Mouse (Mus musculus): Measurements from ENCODE around the gene Ruvbl2. TPM values are rescaled to one million over a fixed set of nuclear protein-coding genes. Genes with fewer than 3 reads are reported as not detected.
A peak's percentile ranks its signal among the peaks of the same experiment; 100 is the strongest.
"Not testable (repeated sequence)": the region's sequence is repeated elsewhere in the genome, so short reads cannot be mapped to it uniquely, and the experiment has no call there.

Gene Ruvbl2
- polyA plus RNA-seq, 1 experiment from 2014 or later = 115 TPM

GRCm38 (mm10) chr7:45462868-45463267 lies 25.0 kb upstream of the Ruvbl2 start:
- H3K4me1 ChIP-seq (ENCODE audit: control insufficient read depth, insufficient read depth, low read length) = peaks cover 34% of the 10 kb centered on the region
- not testable (repeated sequence) for H3K9ac ChIP-seq (ENCODE audit: low read length); H3K4me2 ChIP-seq (ENCODE audit: low read depth, low read length); H3K4me3 ChIP-seq (replicated peaks; ENCODE audit: low read length); ATAC-seq (ENCODE audit: insufficient read depth, low FRiP score); H3K27me3 ChIP-seq (ENCODE audit: control insufficient read depth, insufficient read depth, low read length); H3K36me3 ChIP-seq (ENCODE audit: control insufficient read depth, insufficient read depth, low read length); H3K9me3 ChIP-seq (replicated peaks; ENCODE audit: control insufficient read depth, low read length); H3K27ac ChIP-seq (ENCODE audit: low read length)
- 77% methylated on average over 4 of the region's 4 CpGs for WGBS

GRCm38 (mm10) chr7:45462325-45462724 lies 24.4 kb upstream of the Ruvbl2 start:
- Histone ChIP-seq H3K4me1 (ENCODE audit: control insufficient read depth, insufficient read depth, low read length) (peaks cover 39% of the 10 kb centered on the region), H3K27me3 (ENCODE audit: control insufficient read depth, insufficient read depth, low read length) (no peaks in the 10 kb centered on the region), H3K36me3 (ENCODE audit: control insufficient read depth, insufficient read depth, low read length) (peaks cover 8% of the 10 kb centered on the region; the same call in 1 of the 2 replicates), H3K9ac (ENCODE audit: low read length) (no peak overlapping the region), H3K4me2 (ENCODE audit: low read depth, low read length) (no peak overlapping the region), H3K9me3 (replicated peaks; ENCODE audit: control insufficient read depth, low read length) (no peaks in the 10 kb centered on the region), H3K27ac (ENCODE audit: low read length) (no peak overlapping the region), H3K4me3 (replicated peaks; ENCODE audit: low read length) (no peak overlapping the region)
- no peak for ATAC-seq (ENCODE audit: insufficient read depth, low FRiP score)
- 84% methylated on average over 4 of the region's 4 CpGs for WGBS

GRCm38 (mm10) chr7:45461781-45462180 lies 23.9 kb upstream of the Ruvbl2 start:
- WGBS = 83% methylated on average over 4 of the region's 4 CpGs

GRCm38 (mm10) chr7:45461326-45461725 lies 23.4 kb upstream of the Ruvbl2 start:
- ATAC-seq (ENCODE audit: insufficient read depth, low FRiP score) = no peak
- WGBS = 54% methylated on average over 5 of the region's 5 CpGs
- Histone ChIP-seq H3K27ac (ENCODE audit: low read length) (peak overlapping the region; percentile 93), H3K9me3 (replicated peaks; ENCODE audit: control insufficient read depth, low read length) (no peaks in the 10 kb centered on the region), H3K36me3 (ENCODE audit: control insufficient read depth, insufficient read depth, low read length) (peaks cover 8% of the 10 kb centered on the region; the same call in 1 of the 2 replicates), H3K27me3 (ENCODE audit: control insufficient read depth, insufficient read depth, low read length) (no peaks in the 10 kb centered on the region), H3K4me3 (replicated peaks; ENCODE audit: low read length) (no peak overlapping the region), H3K4me2 (ENCODE audit: low read depth, low read length) (peak overlapping the region; percentile 70), H3K9ac (ENCODE audit: low read length) (peak overlapping the region; percentile 76), H3K4me1 (ENCODE audit: control insufficient read depth, insufficient read depth, low read length) (peaks cover 38% of the 10 kb centered on the region)

More at GRCm38 (mm10) chr7:45461781-45462180, 23.9 kb upstream of the Ruvbl2 start:
- H3K4me3 ChIP-seq (replicated peaks; ENCODE audit: low read length) = no peak overlapping the region
- H3K27me3 ChIP-seq (ENCODE audit: control insufficient read depth, insufficient read depth, low read length) = no peaks in the 10 kb centered on the region
- peak overlapping the region; percentile 93 for H3K27ac ChIP-seq (ENCODE audit: low read length)
- no peak for ATAC-seq (ENCODE audit: insufficient read depth, low FRiP score)
- H3K4me2 ChIP-seq (ENCODE audit: low read depth, low read length) = no peak overlapping the region
- H3K9ac ChIP-seq (ENCODE audit: low read length) = no peak overlapping the region
- H3K4me1 ChIP-seq (ENCODE audit: control insufficient read depth, insufficient read depth, low read length) = peaks cover 38% of the 10 kb centered on the region
- H3K9me3 ChIP-seq (replicated peaks; ENCODE audit: control insufficient read depth, low read length) = no peaks in the 10 kb centered on the region
- H3K36me3 ChIP-seq (ENCODE audit: control insufficient read depth, insufficient read depth, low read length) = peaks cover 8% of the 10 kb centered on the region; the same call in 1 of the 2 replicates

- H3K4me1 ChIP-seq (ENCODE audit: control insufficient read depth, insufficient read depth, low read length) = peaks cover 36% of the 10 kb centered on the region
- H3K9ac ChIP-seq (ENCODE audit: low read length) = peak overlapping the region; percentile 76
- 11% methylated on average over 13 of the region's 13 CpGs for WGBS
- H3K9me3 ChIP-seq (replicated peaks; ENCODE audit: control insufficient read depth, low read length) = no peaks in the 10 kb centered on the region
- peak overlapping the region; percentile 93 for H3K27ac ChIP-seq (ENCODE audit: low read length)
- H3K4me2 ChIP-seq (ENCODE audit: low read depth, low read length) = peak overlapping the region; percentile 70
- peak; percentile 42; the same call in 1 of the 2 replicates for ATAC-seq (ENCODE audit: insufficient read depth, low FRiP score)
- H3K36me3 ChIP-seq (ENCODE audit: control insufficient read depth, insufficient read depth, low read length) = peaks cover 8% of the 10 kb centered on the region; the same call in 1 of the 2 replicates
- peak overlapping the region; percentile 12 for H3K4me3 ChIP-seq (replicated peaks; ENCODE audit: low read length)
- H3K27me3 ChIP-seq (ENCODE audit: control insufficient read depth, insufficient read depth, low read length) = no peaks in the 10 kb centered on the region
Measured at GRCm38 (mm10) chr7:45460860-45461314, 23.0 kb upstream of the Ruvbl2 start.

- Histone ChIP-seq H3K4me3 (replicated peaks; ENCODE audit: low read length) (peak overlapping the region; percentile 89), H3K9ac (ENCODE audit: low read length) (peak overlapping the region; percentile 76)
Measured at GRCm38 (mm10) chr7:45460377-45460776, 22.5 kb upstream of the Ruvbl2 start.

GRCm38 (mm10) chr7:45459564-45460140 lies 21.8 kb upstream of the Ruvbl2 start, which contains the start of gene Ftl1:
Ftl1 (minus strand) TSS chr7:45459884.
- H3K36me3 ChIP-seq (ENCODE audit: control insufficient read depth, insufficient read depth, low read length) = not testable (repeated sequence)

More at GRCm38 (mm10) chr7:45460377-45460776, 22.5 kb upstream of the Ruvbl2 start:
- 59% methylated on average over 7 of the region's 7 CpGs for WGBS
- Histone ChIP-seq H3K4me1 (ENCODE audit: control insufficient read depth, insufficient read depth, low read length) (peaks cover 34% of the 10 kb centered on the region), H3K27me3 (ENCODE audit: control insufficient read depth, insufficient read depth, low read length) (no peaks in the 10 kb centered on the region), H3K4me2 (ENCODE audit: low read depth, low read length) (peak overlapping the region; percentile 70), H3K27ac (ENCODE audit: low read length) (peak overlapping the region; percentile 93), H3K36me3 (ENCODE audit: control insufficient read depth, insufficient read depth, low read length) (peaks cover 8% of the 10 kb centered on the region; the same call in 1 of the 2 replicates), H3K9me3 (replicated peaks; ENCODE audit: control insufficient read depth, low read length) (no peaks in the 10 kb centered on the region)
- ATAC-seq (ENCODE audit: insufficient read depth, low FRiP score) = no peak

GRCm38 (mm10) chr7:45458748-45459563 lies 21.1 kb upstream of the Ruvbl2 start:
- H3K9me3 ChIP-seq (replicated peaks; ENCODE audit: control insufficient read depth, low read length) = no peaks in the 10 kb centered on the region
- peaks cover 34% of the 10 kb centered on the region for H3K4me1 ChIP-seq (ENCODE audit: control insufficient read depth, insufficient read depth, low read length)
- H3K36me3 ChIP-seq (ENCODE audit: control insufficient read depth, insufficient read depth, low read length) = peaks cover 7% of the 10 kb centered on the region
- peak; percentile 64 for ATAC-seq (ENCODE audit: insufficient read depth, low FRiP score)
- peak overlapping the region; percentile 94 for H3K27ac ChIP-seq (ENCODE audit: low read length)
- H3K27me3 ChIP-seq (ENCODE audit: control insufficient read depth, insufficient read depth, low read length) = no peaks in the 10 kb centered on the region
- H3K9ac ChIP-seq (ENCODE audit: low read length) = peak overlapping the region; percentile 91
- under 1% methylated on average over 43 of the region's 43 CpGs for WGBS
- peak overlapping the region; percentile 89 for H3K4me3 ChIP-seq (replicated peaks; ENCODE audit: low read length)
- H3K4me2 ChIP-seq (ENCODE audit: low read depth, low read length) = peak overlapping the region; percentile 87

More at GRCm38 (mm10) chr7:45459564-45460140, 21.8 kb upstream of the Ruvbl2 start, which contains the start of gene Ftl1:
- not testable (repeated sequence) for H3K9me3 ChIP-seq (replicated peaks; ENCODE audit: control insufficient read depth, low read length); H3K27me3 ChIP-seq (ENCODE audit: control insufficient read depth, insufficient read depth, low read length)
- H3K4me3 ChIP-seq (replicated peaks; ENCODE audit: low read length) = peak within 1 kb of the TSS; percentile 89
- under 1% methylated on average over 35 of the region's 37 CpGs for WGBS
- peak; percentile 96 for ATAC-seq (ENCODE audit: insufficient read depth, low FRiP score)
- H3K27ac ChIP-seq (ENCODE audit: low read length) = peak within 1 kb of the TSS; percentile 94
- peaks cover 34% of the 10 kb centered on the region for H3K4me1 ChIP-seq (ENCODE audit: control insufficient read depth, insufficient read depth, low read length)
- H3K4me2 ChIP-seq (ENCODE audit: low read depth, low read length) = peak within 1 kb of the TSS; percentile 87
- peak within 1 kb of the TSS; percentile 91 for H3K9ac ChIP-seq (ENCODE audit: low read length)

Measured in stomach, embryonic 16.5 days (tissue).